Mouse (Mus musculus) right cerebral cortex, postnatal 25 days (tissue): ENCODE measurements around the gene Milr1.
"Not testable (repeated sequence)": the region's sequence is repeated elsewhere in the genome, so short reads cannot be mapped to it uniquely, and the experiment has no call there.

Experiments used
- DNase-seq: peaks from one replicate; pipeline ENCODE4 v3.0.0; 2022

Gene Milr1

GRCm38 (mm10) chr11:106778132-106778531 is 27.1 kb downstream of the Milr1 start:
- DNase-seq, result no peak

DNA sequence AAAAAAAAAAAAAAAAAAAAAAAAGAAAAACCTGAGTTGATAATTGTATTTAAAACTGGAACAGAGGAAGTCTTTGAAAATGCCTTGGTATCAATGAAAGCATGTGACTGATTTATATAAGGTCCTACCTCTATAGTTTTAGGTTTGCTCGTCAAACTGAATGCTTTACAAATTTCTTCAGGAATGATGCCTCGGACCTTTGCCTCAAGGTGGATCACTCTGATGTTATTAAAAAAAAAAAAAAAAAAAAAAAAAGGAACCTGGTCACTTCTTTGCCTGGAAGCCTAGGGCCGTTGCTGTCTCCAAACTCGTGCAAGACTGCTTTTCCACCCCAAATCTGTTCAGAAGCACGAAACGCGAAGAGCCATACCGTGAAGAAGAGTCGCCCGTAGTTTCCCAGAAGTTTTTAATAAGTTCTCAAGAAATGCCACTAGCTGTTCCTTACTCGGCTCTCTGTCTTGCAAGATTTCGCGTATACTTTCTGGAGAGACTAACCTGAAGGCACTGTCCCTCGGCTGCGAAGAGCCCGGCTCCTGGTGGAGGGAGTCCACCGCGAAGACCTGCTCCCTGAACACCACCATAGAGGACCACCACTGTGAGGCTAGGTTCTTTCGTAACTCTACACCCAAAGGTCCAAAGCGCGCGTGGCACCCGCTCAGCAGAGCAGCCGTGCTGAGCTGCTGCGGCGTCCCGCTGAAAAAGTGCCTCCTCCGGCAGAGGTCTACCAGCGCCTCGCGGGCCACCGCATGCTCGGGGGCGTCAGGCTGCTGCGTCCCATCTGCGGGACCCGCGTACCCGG is 27.8 kb downstream of the Milr1 start:
- no peak for DNase-seq

DNA sequence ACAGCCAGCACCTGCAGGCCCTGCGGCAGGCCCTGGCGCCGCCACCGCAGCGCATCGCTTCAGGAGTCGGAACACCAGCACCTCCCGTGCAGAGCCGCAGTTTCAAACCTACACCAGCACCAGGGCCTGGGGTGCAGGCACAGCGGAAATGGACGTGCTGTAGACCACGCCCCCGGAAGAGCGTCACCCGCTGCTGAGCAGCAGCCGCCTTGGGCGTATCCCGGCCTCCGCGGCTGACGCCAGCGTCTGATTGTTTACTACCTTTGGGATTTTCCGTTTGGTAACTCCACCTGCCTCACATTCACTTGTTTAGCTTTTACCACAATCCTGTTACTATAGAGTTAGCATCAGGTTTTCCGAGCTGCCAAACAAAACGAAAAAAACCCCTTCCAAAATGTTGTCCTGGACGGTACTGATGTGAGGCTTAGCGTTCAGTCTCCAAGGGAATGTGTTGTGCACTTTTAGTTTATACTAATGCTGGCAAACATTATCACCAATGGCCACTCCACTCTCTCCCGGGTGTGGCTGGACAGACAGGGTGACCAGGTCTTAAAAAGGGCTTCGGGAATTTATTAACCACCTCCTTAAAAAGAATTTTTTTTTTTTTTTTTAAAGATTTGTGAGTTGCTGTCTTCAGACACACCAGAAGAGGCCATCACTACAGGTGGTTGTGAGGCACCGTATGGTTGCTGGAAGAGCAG is 28.5 kb downstream of the Milr1 start, which contains the start of gene Polg2:
Polg2 (minus strand) TSS at position 150 of the 701 bp plus-strand sequence.
- DNase-seq, result peak; percentile 91

DNA sequence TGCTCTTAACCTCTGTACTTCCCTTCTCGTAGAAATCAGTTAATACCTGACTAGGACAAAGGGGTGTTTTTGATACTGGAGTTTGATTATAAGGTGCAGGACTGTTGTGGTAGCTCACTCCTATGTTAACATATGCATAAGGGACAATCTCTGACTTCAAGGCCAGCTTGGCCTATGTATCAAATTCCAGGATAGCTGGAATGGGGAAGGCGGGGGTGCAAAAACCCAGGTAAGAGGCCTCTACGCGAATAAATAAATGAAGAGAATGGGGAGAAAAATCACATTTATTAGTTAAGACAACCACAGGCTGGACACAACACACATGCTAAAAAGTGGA is 29.0 kb downstream of the Milr1 start:
- DNase-seq, result no peak

GRCm38 (mm10) chr11:106780590-106781220 is 29.7 kb downstream of the Milr1 start:
- DNase-seq, result no peak

GRCm38 (mm10) chr11:106782271-106782670 is 31.2 kb downstream of the Milr1 start:
- DNase-seq, result not testable (repeated sequence)

DNA sequence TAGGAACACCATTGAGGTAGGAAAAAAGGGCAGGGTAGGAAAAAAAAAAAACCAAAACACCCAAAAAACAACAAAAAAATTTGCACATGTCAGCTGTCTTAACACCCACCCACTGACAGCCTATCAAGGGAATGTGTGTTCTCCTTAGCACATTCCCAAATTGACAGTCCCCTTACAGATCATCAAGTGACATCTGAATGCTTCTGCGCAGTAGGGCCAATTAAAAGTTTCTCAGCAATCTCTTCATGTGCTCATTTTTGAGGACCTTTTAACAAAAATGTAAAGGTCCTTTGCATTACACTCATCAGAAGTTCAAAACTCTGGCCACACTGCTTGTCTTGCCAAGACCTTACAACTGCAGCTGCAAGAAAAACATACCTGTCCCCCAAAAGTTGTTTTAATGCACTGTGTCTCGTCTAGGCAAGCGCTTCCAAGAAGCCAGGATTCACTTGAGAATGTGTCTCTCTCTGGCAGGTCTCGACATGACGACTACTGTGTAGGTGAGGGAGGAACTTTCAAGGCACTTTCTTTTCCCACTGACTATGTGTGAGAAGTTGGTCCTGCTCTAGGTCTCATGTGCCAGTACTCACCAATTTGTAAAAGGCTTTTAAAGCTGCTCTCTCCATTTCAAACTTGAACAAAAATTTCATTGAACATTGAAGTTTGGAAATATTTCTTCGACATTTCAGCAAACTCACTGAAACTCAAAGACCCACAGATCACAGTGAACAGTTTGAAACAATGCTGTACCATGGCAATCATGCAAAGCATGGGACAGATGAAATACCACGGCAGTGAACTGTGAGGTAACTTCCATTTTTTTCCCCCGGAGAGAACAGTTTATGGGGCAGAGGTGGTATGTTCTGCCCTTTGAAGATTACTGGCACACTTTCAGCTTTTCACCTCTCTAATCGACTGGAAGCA is 32.1 kb downstream of the Milr1 start:
- DNase-seq, result no peak

GRCm38 (mm10) chr11:106784476-106784875 is 33.5 kb downstream of the Milr1 start:
- DNase-seq, result no peak

GRCm38 (mm10) chr11:106785043-106785442 is 34.0 kb downstream of the Milr1 start:
- no peak for DNase-seq

DNA sequence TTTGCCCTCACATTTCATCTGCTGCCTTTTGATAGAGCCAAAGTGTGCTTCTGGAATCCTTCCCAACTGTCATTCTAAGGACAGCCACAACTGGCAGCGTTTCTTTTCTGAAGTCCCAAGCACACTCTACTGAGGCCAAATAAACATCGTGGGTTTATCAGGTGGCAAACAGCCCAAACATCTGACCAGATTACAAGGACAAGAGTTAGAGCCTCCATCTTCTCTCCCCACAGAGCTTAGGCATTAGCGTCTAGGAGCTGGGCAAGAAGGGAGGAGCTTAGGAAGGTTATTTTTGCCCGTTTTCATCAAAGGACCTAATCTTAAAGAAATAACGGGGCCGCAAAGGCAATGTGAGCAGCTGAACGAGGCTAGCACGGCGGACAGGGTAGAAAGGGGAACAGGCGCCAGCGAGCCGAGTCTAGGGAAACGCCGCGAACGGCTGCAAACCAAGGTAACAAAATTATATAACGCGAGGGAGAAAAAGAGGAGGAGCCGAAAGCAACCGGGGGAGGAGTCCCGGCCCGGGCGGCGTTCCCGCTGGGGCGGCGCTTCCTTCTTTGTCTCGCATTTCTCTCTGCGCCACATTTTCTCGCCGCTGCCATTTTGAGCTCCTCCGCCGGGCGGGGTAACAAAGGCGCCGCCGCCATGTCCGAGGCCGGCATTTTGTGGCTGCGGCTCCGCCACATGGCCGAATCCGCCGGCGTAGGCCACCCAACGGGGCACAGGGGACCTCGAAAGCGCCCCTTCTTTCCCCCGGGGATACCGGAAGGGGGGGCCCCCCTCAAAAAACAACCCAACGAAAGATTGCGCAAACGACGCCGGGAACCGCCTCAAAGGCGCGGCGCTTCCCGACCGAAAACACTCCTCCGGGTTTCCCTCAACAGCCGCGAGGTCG is 36.4 kb downstream of the Milr1 start:
- DNase-seq, result peak; percentile 85

DNA sequence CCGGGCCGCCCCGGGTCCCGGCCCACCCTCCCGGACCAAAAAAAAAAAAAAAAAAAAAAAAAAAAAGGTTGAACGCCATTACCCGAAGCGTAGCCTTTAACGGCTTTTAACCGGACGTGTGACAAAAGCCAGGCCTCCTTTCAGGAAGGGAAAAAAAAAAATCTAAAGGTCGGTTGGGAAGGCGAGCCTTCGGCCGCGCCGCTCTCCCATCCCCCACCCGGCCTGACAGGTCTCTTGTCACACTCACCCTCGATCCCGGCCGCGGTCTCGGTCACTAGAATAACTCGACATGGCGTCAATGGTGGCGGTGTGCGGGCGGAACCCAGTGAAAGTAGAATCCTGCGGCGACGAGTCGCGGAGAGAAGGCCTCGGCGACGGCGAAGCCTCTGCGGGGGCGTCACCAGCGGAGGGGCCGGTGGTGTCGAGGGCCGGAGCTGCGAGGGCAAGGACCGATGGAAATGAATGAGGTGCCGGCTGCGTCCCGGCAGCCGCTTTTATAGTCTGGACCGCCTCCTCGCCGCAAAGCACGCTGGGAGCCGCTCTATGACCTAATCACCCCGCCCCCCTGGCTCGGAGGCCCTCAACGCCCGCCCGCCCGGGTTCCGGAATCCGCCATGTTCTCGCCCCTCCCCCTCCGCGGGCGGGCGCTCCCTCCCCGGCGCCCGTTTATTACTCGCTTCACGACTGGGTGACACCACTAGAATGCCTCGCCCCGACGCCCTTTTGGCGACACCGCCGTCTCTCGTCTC is 37.2 kb downstream of the Milr1 start:
- DNase-seq, result peak; percentile 97

- peak; percentile 98 for DNase-seq
Measured at GRCm38 (mm10) chr11:106788775-106789459, 37.9 kb downstream of the Milr1 start, which contains the start of the genes Ddx5 and Cep95. Gene Ddx5 (minus strand): TSS chr11:106789185. Gene Cep95 (plus strand): TSS chr11:106789252.

GRCm38 (mm10) chr11:106789649-106790048 is 38.6 kb downstream of the Milr1 start:
- DNase-seq, result no peak

- DNase-seq, result no peak
Measured at GRCm38 (mm10) chr11:106793846-106794245, 42.8 kb downstream of the Milr1 start.

DNA sequence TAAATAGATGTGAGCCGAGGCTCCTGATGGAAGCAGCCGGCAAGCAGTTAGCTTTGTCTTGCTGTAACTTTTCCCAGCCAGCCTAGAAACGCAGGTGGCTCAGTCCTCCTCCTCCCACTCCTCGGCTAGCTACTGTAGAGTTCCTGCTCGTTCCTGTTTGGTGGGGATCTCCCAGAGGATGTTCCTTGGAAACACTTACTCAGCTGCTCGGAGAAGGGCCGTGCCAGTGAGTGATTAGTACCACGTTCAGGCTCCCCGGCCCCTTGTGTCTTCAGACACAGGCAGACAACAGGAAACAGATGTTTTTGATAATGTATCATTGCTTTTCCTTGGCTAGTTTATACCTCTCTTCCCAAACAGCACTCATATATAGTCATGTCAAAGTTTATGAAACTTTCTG is 44.7 kb downstream of the Milr1 start:
- DNase-seq, result no peak

DNA sequence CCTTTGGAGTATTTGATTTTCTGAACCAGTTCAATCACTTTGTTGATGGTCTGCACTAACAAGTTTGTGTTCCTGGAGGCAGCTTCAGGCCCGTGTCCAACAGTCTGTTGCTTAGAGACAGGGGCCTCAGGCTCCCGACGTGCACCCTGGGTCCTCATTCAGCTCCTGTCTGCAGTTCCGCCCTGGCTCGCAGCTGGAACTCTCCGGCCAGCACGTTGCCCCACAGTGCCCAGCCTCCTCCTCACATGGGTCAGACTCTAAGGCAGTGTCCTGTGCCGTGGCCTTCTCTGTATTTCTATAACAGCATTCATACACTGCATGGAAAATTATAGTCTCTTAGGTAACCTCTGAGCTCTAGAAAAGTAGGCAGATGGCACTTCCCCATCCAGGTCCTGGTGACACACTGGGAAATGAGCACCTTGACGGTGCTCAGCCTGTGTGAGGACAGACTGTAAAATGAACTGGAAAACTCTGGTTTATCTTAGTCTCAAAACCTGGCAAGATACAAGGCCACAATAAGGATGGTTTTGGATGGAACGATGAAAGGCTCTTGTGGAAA is 51.1 kb downstream of the Milr1 start:
- DNase-seq, result no peak

DNA sequence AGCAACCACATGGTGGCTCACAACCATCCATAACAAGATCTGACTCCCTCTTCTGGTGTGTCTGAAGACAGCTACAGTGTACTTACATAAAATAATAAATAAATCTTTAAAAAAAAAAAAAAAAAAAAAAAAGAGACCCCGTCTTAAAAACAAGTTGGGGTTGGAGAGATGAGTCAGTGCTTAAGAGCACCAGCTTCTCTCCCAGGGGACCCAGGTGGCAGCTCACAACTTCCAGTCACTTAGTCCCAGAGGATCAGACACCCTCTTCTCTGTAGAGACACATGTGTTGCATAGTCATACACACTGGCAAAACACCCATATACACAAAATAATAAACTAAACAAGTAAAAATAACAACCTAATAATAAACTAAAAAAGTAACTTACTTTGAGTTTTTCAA is 56.4 kb downstream of the Milr1 start:
- DNase-seq, result not testable (repeated sequence)

GRCm38 (mm10) chr11:106812410-106813136 is 61.5 kb downstream of the Milr1 start:
- DNase-seq, result no peak
